Mouse (Mus musculus) limb, embryonic 14.5 days (tissue): ENCODE measurements at regions not wholly inside any gene's neighbourhood (a gene's known extent, or its start where the extent isn't known, plus 50 kb on each side); places are given as distances from the start of the nearest gene placed in this dataset.

Source experiments
- ATAC-seq: fragments of 200-750 bp; cut with Nextera tagmentation; 2 replicates; pipeline ENCODE4 v1.8.0; 2017; ENCODE audit warnings: low read depth, moderate number of reproducible peaks, moderate TSS enrichment; ENCODE audit not compliant: low FRiP score
- DNase-seq: peaks from one replicate; pipeline ENCODE4 v3.0.0-alpha.2; 2015; ENCODE audit warnings: low spot score
- H3K27ac ChIP-seq: fragments of 300-500 bp; sonication (generic); replicated peaks from 2 replicates; pipeline ENCODE4 v1.5.1; 2014; ENCODE audit warnings: low read depth, mild to moderate bottlenecking, low read length, moderate library complexity, mixed read lengths
- H3K27me3 ChIP-seq: fragments of 300-500 bp; sonication (generic); 2 replicates; pipeline ENCODE4 v1.6.1; 2014; ENCODE audit warnings: low read length, mixed read lengths; ENCODE audit not compliant: control insufficient read depth, insufficient read depth
- H3K36me3 ChIP-seq: fragments of 300-500 bp; sonication (generic); 2 replicates; pipeline ENCODE4 v1.6.1; 2014; ENCODE audit warnings: mild to moderate bottlenecking, low read length, moderate library complexity, mixed read lengths; ENCODE audit not compliant: control insufficient read depth, insufficient read depth
- H3K4me1 ChIP-seq: fragments of 300-500 bp; sonication (generic); 2 replicates; pipeline ENCODE4 v1.6.1; 2014; ENCODE audit warnings: antibody characterized with exemption, low read length, mixed read lengths; ENCODE audit not compliant: control insufficient read depth, insufficient read depth
- H3K4me2 ChIP-seq: fragments of 300-500 bp; sonication (generic); replicated peaks from 2 replicates; pipeline ENCODE4 v1.6.1; 2014; ENCODE audit warnings: low read depth, mild to moderate bottlenecking, low read length, moderate library complexity; ENCODE audit not compliant: severe bottlenecking
- H3K4me3 ChIP-seq: fragments of 300-500 bp; sonication (generic); replicated peaks from 2 replicates; pipeline ENCODE4 v1.5.1; 2014; ENCODE audit warnings: low read length
- H3K9ac ChIP-seq: fragments of 300-500 bp; sonication (generic); 2 replicates; pipeline ENCODE4 v1.6.1; 2014; ENCODE audit warnings: mild to moderate bottlenecking, low read depth, low read length, moderate library complexity; ENCODE audit not compliant: severe bottlenecking
- H3K9me3 ChIP-seq: fragments of 300-500 bp; sonication (generic); 2 replicates; pipeline ENCODE4 v1.6.1; 2016; ENCODE audit warnings: low read length; ENCODE audit not compliant: control insufficient read depth
- POLR2A ChIP-seq: fragments of 200-500 bp; IDR thresholded peaks from 2 replicates; pipeline ENCODE4 v1.8.0; 2012; ENCODE audit warnings: inconsistent platforms, mild to moderate bottlenecking, moderate library complexity, borderline replicate concordance; ENCODE audit not compliant: insufficient read depth, insufficient read length; ENCODE audit errors: extremely low read depth
- WGBS: fragments of 180-500 bp; shearing (Covaris S2); extraction: QIAGEN DNeasy Blood & Tissue Kit; methylation state at CpG from one replicate; pipeline ENCODE4 v1.1.7; 2014; 5-methylcytosine and 5-hydroxymethylcytosine counted together

- no peak for TF ChIP-seq POLR2A
- no peak overlapping the region for H3K9ac ChIP-seq
- DNase-seq: no peak
- no peaks in the 10 kb centered on the region for H3K36me3 ChIP-seq
- no peaks in the 10 kb centered on the region for H3K4me1 ChIP-seq
- 88% methylated on average over 4 of the region's 4 CpGs for WGBS
- no peak for ATAC-seq
- H3K9me3 ChIP-seq: no peaks in the 10 kb centered on the region
- no peaks in the 10 kb centered on the region for H3K27me3 ChIP-seq
- no peak overlapping the region for H3K27ac ChIP-seq
- H3K4me2 ChIP-seq: no peak overlapping the region
- no peak overlapping the region for H3K4me3 ChIP-seq
Observed at GRCm38 (mm10) chr11:52678259-52678658, 86.2 kb upstream of the Fstl4 start.

- WGBS: 83% methylated on average over 2 of the region's 2 CpGs
- H3K9ac ChIP-seq: no peak overlapping the region
- DNase-seq (no peak), ATAC-seq (no peak)
- H3K4me1 ChIP-seq: no peaks in the 10 kb centered on the region
- H3K4me2 ChIP-seq: no peak overlapping the region
- H3K4me3 ChIP-seq: no peak overlapping the region
- no peak for TF ChIP-seq POLR2A
- H3K27ac ChIP-seq: no peak overlapping the region
- no peaks in the 10 kb centered on the region for H3K9me3 ChIP-seq
- no peaks in the 10 kb centered on the region for H3K27me3 ChIP-seq
- H3K36me3 ChIP-seq: no peaks in the 10 kb centered on the region
Observed at GRCm38 (mm10) chr11:52685436-52685835, 79.0 kb upstream of the Fstl4 start.

GRCm38 (mm10) chr11:52692701-52693100 is 71.7 kb upstream of the Fstl4 start:
- no peaks in the 10 kb centered on the region for H3K4me1 ChIP-seq
- H3K4me2 ChIP-seq: no peak overlapping the region
- no peaks in the 10 kb centered on the region for H3K9me3 ChIP-seq
- H3K4me3 ChIP-seq: no peak overlapping the region
- no peak overlapping the region for H3K27ac ChIP-seq
- 64% methylated on average over 3 of the region's 3 CpGs for WGBS
- ATAC-seq: no peak
- no peaks in the 10 kb centered on the region for H3K27me3 ChIP-seq
- no peaks in the 10 kb centered on the region for H3K36me3 ChIP-seq
- DNase-seq: no peak
- TF ChIP-seq POLR2A: no peak
- H3K9ac ChIP-seq: no peak overlapping the region

- Histone ChIP-seq H3K27ac (no peak overlapping the region), H3K9me3 (no peaks in the 10 kb centered on the region), H3K36me3 (no peaks in the 10 kb centered on the region), H3K4me2 (no peak overlapping the region), H3K27me3 (no peaks in the 10 kb centered on the region), H3K9ac (no peak overlapping the region), H3K4me3 (no peak overlapping the region), H3K4me1 (no peaks in the 10 kb centered on the region)
- no peak for TF ChIP-seq POLR2A
- 70% methylated on average over 10 of the region's 10 CpGs for WGBS
- DNase-seq (no peak), ATAC-seq (no peak)
Observed at GRCm38 (mm10) chr11:52701682-52702081, 62.8 kb upstream of the Fstl4 start.

DNA sequence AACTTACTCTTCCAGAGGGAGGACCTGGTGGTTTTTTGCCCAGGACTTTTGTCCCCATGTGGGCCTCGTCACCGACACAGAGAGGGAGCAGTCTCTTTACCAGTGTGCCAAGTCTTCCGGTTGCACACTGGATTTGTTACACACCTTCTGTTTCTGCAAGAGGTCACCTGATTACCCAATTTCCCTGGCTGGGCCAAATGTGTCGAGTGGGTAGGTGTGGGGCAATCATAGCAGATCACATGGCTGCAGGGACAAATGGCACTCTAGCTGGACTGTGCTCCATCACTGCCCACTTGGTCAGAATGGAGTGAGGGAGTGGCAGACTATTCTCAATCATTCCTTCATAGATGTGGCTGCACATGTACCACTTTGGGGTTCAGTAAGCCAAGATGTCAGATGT is 61.0 kb upstream of the Fstl4 start:
- DNase-seq: no peak
- H3K27ac ChIP-seq: no peak overlapping the region
- H3K9ac ChIP-seq: no peak overlapping the region
- no peaks in the 10 kb centered on the region for H3K36me3 ChIP-seq
- TF ChIP-seq POLR2A: no peak
- H3K4me3 ChIP-seq: no peak overlapping the region
- H3K4me2 ChIP-seq: no peak overlapping the region
- H3K4me1 ChIP-seq: no peaks in the 10 kb centered on the region
- H3K9me3 ChIP-seq: no peaks in the 10 kb centered on the region
- 80% methylated on average over 4 of the region's 4 CpGs for WGBS
- H3K27me3 ChIP-seq: no peaks in the 10 kb centered on the region
- ATAC-seq: no peak
